Mouse (Mus musculus): ENCODE data around the gene Fam89a. TPM values are rescaled to one million over a fixed set of nuclear protein-coding genes. Genes with fewer than 3 reads are reported as not detected.

Gene Fam89a
- polyA plus RNA-seq, 1 experiment from 2014 or later, result 3.7 TPM

DNA sequence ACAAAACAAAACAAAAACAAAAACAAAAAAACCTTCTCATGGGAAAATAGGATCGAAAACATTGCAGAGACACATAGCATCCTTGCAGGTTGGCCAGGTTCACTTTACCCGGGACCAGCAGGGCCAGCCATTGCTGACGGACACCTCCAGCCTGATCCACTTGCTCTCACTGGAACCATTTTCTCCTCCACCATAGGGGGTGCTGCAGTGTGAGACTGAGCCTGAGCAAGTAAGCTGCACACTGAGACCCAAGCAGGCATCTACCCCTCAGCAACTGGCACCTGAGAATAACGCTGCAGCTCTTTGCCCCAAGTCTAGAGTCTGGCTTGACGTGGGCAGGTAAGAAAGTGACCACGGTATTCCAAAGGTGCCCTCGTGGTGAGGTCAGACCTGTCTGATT, 31.5 kb downstream of the Fam89a start:
- H3K4me1 ChIP-seq (ENCODE audit: insufficient read depth), result peaks cover 27% of the 10 kb centered on the region

GRCm38 (mm10) chr8:124715736-124716135, 35.9 kb downstream of the Fam89a start:
- peaks cover 20% of the 10 kb centered on the region for H3K36me3 ChIP-seq (replicated peaks; ENCODE audit: insufficient read depth, low read length)
- no peaks in the 10 kb centered on the region for H3K27me3 ChIP-seq (ENCODE audit: insufficient read depth, low read length)
- no peaks in the 10 kb centered on the region for H3K9me3 ChIP-seq (ENCODE audit: low read length)
- 76% methylated on average over 8 of the region's 8 CpGs for WGBS (ENCODE audit: insufficient replicate concordance)
- H3K9ac ChIP-seq (replicated peaks), result no peak overlapping the region
- H3K4me2 ChIP-seq (ENCODE audit: low read depth, low read length), result no peak overlapping the region
- TF ChIP-seq CTCF (IDR thresholded peaks at IDR 0.05; ENCODE audit: low read depth), result no peak
- TF ChIP-seq EP300 (IDR thresholded peaks at IDR 0.05; ENCODE audit: low read depth), result no peak
- ATAC-seq, result no peak; the same call in 1 of the 2 replicates
- peaks cover 13% of the 10 kb centered on the region for H3K4me1 ChIP-seq (ENCODE audit: insufficient read depth)
- H3K27ac ChIP-seq (ENCODE audit: low read depth), result no peak overlapping the region
- DNase-seq, result no peak
- no peak overlapping the region for H3K4me3 ChIP-seq (ENCODE audit: low read depth, low read length)

More for the DNA sequence above, 31.5 kb downstream of the Fam89a start:
- whole genome bisulfite sequencing (ENCODE audit: insufficient replicate concordance), result 83% methylated on average over 7 of the region's 7 CpGs
- Histone ChIP-seq H3K4me2 (ENCODE audit: low read depth, low read length) (peak overlapping the region; percentile 100; the same call in 1 of the 2 replicates), H3K9ac (replicated peaks) (no peak overlapping the region; the same call in 1 of the 2 replicates), H3K27me3 (ENCODE audit: insufficient read depth, low read length) (no peaks in the 10 kb centered on the region), H3K4me3 (ENCODE audit: low read depth, low read length) (no peak overlapping the region), H3K27ac (ENCODE audit: low read depth) (no peak overlapping the region), H3K9me3 (ENCODE audit: low read length) (no peaks in the 10 kb centered on the region), H3K36me3 (replicated peaks; ENCODE audit: insufficient read depth, low read length) (peaks cover 3% of the 10 kb centered on the region; the same call in 1 of the 2 replicates)
- DNase-seq, result no peak
- no peak for ATAC-seq
- TF ChIP-seq EP300 (IDR thresholded peaks at IDR 0.05; ENCODE audit: low read depth) (no peak), CTCF (IDR thresholded peaks at IDR 0.05; ENCODE audit: low read depth) (peak; percentile 38)

DNA sequence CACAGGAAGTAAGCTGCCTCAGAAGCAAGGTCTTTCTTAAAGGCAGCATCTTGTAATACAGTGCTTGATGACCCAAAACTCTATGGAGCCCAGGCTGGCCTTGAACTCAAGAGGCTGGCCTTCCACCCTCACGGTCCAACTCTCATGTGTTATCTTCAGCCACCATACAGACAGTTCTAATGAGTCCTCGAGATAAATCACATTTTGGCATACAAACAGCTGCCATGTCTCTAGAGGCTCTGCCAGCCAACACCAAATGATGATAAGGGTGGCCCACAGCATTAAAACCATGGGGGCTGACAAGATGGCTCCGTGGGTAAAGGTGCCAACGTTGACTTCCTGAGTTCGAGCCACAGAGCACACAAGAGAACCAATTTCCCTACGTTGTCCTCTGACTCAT, 38.4 kb downstream of the Fam89a start:
- peak; percentile 53; the same call in 1 of the 2 replicates for ATAC-seq
- 68% methylated on average over 6 of the region's 6 CpGs for WGBS (ENCODE audit: insufficient replicate concordance)

GRCm38 (mm10) chr8:124705823-124706222, 45.8 kb downstream of the Fam89a start:
- Histone ChIP-seq H3K4me2 (ENCODE audit: low read depth, low read length) (no peak overlapping the region), H3K27ac (ENCODE audit: low read depth) (no peak overlapping the region), H3K4me3 (ENCODE audit: low read depth, low read length) (no peak overlapping the region), H3K9me3 (ENCODE audit: low read length) (no peaks in the 10 kb centered on the region), H3K27me3 (ENCODE audit: insufficient read depth, low read length) (no peaks in the 10 kb centered on the region), H3K36me3 (replicated peaks; ENCODE audit: insufficient read depth, low read length) (peaks cover 19% of the 10 kb centered on the region), H3K9ac (replicated peaks) (no peak overlapping the region), H3K4me1 (ENCODE audit: insufficient read depth) (no peaks in the 10 kb centered on the region)
- ATAC-seq (no peak), DNase-seq (no peak)
- 93% methylated on average over 8 of the region's 8 CpGs for WGBS (ENCODE audit: insufficient replicate concordance)
- TF ChIP-seq CTCF (IDR thresholded peaks at IDR 0.05; ENCODE audit: low read depth) (no peak), EP300 (IDR thresholded peaks at IDR 0.05; ENCODE audit: low read depth) (no peak)

More for the DNA sequence above, 38.4 kb downstream of the Fam89a start:
- H3K27ac ChIP-seq (ENCODE audit: low read depth), result no peak overlapping the region
- H3K9ac ChIP-seq (replicated peaks), result no peak overlapping the region
- no peaks in the 10 kb centered on the region for H3K27me3 ChIP-seq (ENCODE audit: insufficient read depth, low read length)
- peaks cover 3% of the 10 kb centered on the region; the same call in 1 of the 2 replicates for H3K4me1 ChIP-seq (ENCODE audit: insufficient read depth)
- H3K4me2 ChIP-seq (ENCODE audit: low read depth, low read length), result no peak overlapping the region
- no peak overlapping the region for H3K4me3 ChIP-seq (ENCODE audit: low read depth, low read length)
- TF ChIP-seq EP300 (IDR thresholded peaks at IDR 0.05; ENCODE audit: low read depth), result no peak
- TF ChIP-seq CTCF (IDR thresholded peaks at IDR 0.05; ENCODE audit: low read depth), result no peak
- DNase-seq, result no peak
- H3K36me3 ChIP-seq (replicated peaks; ENCODE audit: insufficient read depth, low read length), result peaks cover 25% of the 10 kb centered on the region
- no peaks in the 10 kb centered on the region for H3K9me3 ChIP-seq (ENCODE audit: low read length)

GRCm38 (mm10) chr8:124704376-124704775, 47.3 kb downstream of the Fam89a start:
- Histone ChIP-seq H3K27me3 (ENCODE audit: insufficient read depth, low read length) (no peaks in the 10 kb centered on the region), H3K9me3 (ENCODE audit: low read length) (no peaks in the 10 kb centered on the region), H3K36me3 (replicated peaks; ENCODE audit: insufficient read depth, low read length) (peaks cover 22% of the 10 kb centered on the region), H3K4me2 (ENCODE audit: low read depth, low read length) (no peak overlapping the region), H3K27ac (ENCODE audit: low read depth) (peak overlapping the region; percentile 16; the same call in 1 of the 2 replicates), H3K4me3 (ENCODE audit: low read depth, low read length) (no peak overlapping the region), H3K9ac (replicated peaks) (no peak overlapping the region), H3K4me1 (ENCODE audit: insufficient read depth) (no peaks in the 10 kb centered on the region; the same call in 1 of the 2 replicates)
- DNase-seq (no peak), ATAC-seq (no peak)
- WGBS (ENCODE audit: insufficient replicate concordance), result 70% methylated on average over 4 of the region's 4 CpGs
- TF ChIP-seq CTCF (IDR thresholded peaks at IDR 0.05; ENCODE audit: low read depth) (no peak), EP300 (IDR thresholded peaks at IDR 0.05; ENCODE audit: low read depth) (no peak)

GRCm38 (mm10) chr8:124703526-124703925, 48.1 kb downstream of the Fam89a start:
- Histone ChIP-seq H3K4me3 (ENCODE audit: low read depth, low read length) (no peak overlapping the region), H3K9me3 (ENCODE audit: low read length) (no peaks in the 10 kb centered on the region), H3K9ac (replicated peaks) (no peak overlapping the region), H3K4me2 (ENCODE audit: low read depth, low read length) (no peak overlapping the region), H3K4me1 (ENCODE audit: insufficient read depth) (no peaks in the 10 kb centered on the region; the same call in 1 of the 2 replicates), H3K27ac (ENCODE audit: low read depth) (peak overlapping the region; percentile 22; the same call in 1 of the 2 replicates), H3K36me3 (replicated peaks; ENCODE audit: insufficient read depth, low read length) (peaks cover 21% of the 10 kb centered on the region), H3K27me3 (ENCODE audit: insufficient read depth, low read length) (no peaks in the 10 kb centered on the region)
- 56% methylated on average over 4 of the region's 4 CpGs for WGBS (ENCODE audit: insufficient replicate concordance)
- TF ChIP-seq EP300 (IDR thresholded peaks at IDR 0.05; ENCODE audit: low read depth) (no peak), CTCF (IDR thresholded peaks at IDR 0.05; ENCODE audit: low read depth) (no peak)
- ATAC-seq (no peak), DNase-seq (no peak)
